Mouse (Mus musculus) forebrain, embryonic 16.5 days (tissue): ENCODE results near the gene Spag7. TPM values are rescaled to one million over a fixed set of nuclear protein-coding genes. Genes with fewer than 3 reads are reported as not detected.

Experiments used
- ATAC-seq: fragments of 200-750 bp; cut with Nextera tagmentation; 2 replicates; pipeline ENCODE4 v1.8.0; 2017; ENCODE audit warnings: mild to moderate bottlenecking, moderate library complexity
- H3K27ac ChIP-seq: fragments of 300-500 bp; sonication (generic); 2 replicates; pipeline ENCODE4 v1.5.1; 2014; ENCODE audit warnings: low read length, control low read depth
- H3K27me3 ChIP-seq: fragments of 300-500 bp; sonication (generic); replicated peaks from 2 replicates; pipeline ENCODE4 v1.6.1; 2014; ENCODE audit warnings: low read length; ENCODE audit not compliant: control insufficient read depth, insufficient read depth
- H3K36me3 ChIP-seq: fragments of 300-500 bp; sonication (generic); 2 replicates; pipeline ENCODE4 v1.6.1; 2014; ENCODE audit not compliant: control insufficient read depth, insufficient read depth
- H3K4me1 ChIP-seq: fragments of 300-500 bp; sonication (generic); replicated peaks from 2 replicates; pipeline ENCODE4 v1.6.1; 2014; ENCODE audit warnings: low read length; ENCODE audit not compliant: control insufficient read depth, insufficient read depth
- H3K4me2 ChIP-seq: fragments of 300-500 bp; sonication (generic); 2 replicates; pipeline ENCODE4 v1.6.1; 2014; ENCODE audit warnings: mild to moderate bottlenecking, low read length, control low read depth
- H3K4me3 ChIP-seq: fragments of 300-500 bp; sonication (generic); replicated peaks from 2 replicates; pipeline ENCODE4 v1.5.1; 2014; ENCODE audit warnings: mild to moderate bottlenecking, low read length, control low read depth
- H3K9ac ChIP-seq: fragments of 300-500 bp; sonication (generic); replicated peaks from 2 replicates; pipeline ENCODE4 v1.6.1; 2014; ENCODE audit warnings: low read depth, low read length, control low read depth
- H3K9me3 ChIP-seq: fragments of 300-500 bp; sonication (generic); 2 replicates; pipeline ENCODE4 v1.6.1; 2016; ENCODE audit warnings: low read length; ENCODE audit not compliant: control insufficient read depth
- WGBS: fragments of 180-500 bp; shearing (Covaris S2); extraction: QIAGEN DNeasy Blood & Tissue Kit; methylation state at CpG from one replicate; pipeline ENCODE4 v1.1.7; 2014; 5-methylcytosine and 5-hydroxymethylcytosine counted together
- microRNA-seq: library from miRNA; unstranded; fragments of <30 nt; microRNA quantifications from one replicate; pipeline ENCODE4, GENCODE M21; 2017
- polyA plus RNA-seq: library from polyadenylated mRNA; unstranded; fragments of >200 nt; fragmentation: Nextera tagmentation; extraction: Ambion mirVana; gene quantifications from 2 replicates; pipeline ENCODE4 v1.2.1, GENCODE M21; 2015

Spag7 gene
- polyA plus RNA-seq, 1 experiment from 2014 or later: 146 TPM

- H3K27ac ChIP-seq: no peak overlapping the region
- H3K27me3 ChIP-seq: no peaks in the 10 kb centered on the region
- WGBS: 44% methylated on average over 7 of the region's 7 CpGs
- no peaks in the 10 kb centered on the region for H3K36me3 ChIP-seq
- no peak overlapping the region for H3K4me3 ChIP-seq
- no peaks in the 10 kb centered on the region for H3K4me1 ChIP-seq
- H3K9me3 ChIP-seq: no peaks in the 10 kb centered on the region
- no peak overlapping the region for H3K9ac ChIP-seq
- H3K4me2 ChIP-seq: no peak overlapping the region
- ATAC-seq: no peak
These were observed 47.0 kb downstream of the Spag7 start for GRCm38 (mm10) chr11:70621972-70622814.

GRCm38 (mm10) chr11:70619101-70619500 lies 50.1 kb downstream of the Spag7 start, which contains the start of gene Chrne:
Gene Chrne (minus strand): TSS chr11:70619216.
- Histone ChIP-seq H3K9ac (no peak within 1 kb of the TSS), H3K4me2 (no peak within 1 kb of the TSS), H3K36me3 (no peaks in the 10 kb centered on the region), H3K4me1 (peaks cover 6% of the 10 kb centered on the region), H3K4me3 (no peak within 1 kb of the TSS), H3K9me3 (no peaks in the 10 kb centered on the region), H3K27me3 (no peaks in the 10 kb centered on the region), H3K27ac (no peak within 1 kb of the TSS)
- no peak for ATAC-seq
- 36% methylated on average over 1 of the region's 1 CpGs for WGBS

GRCm38 (mm10) chr11:70615516-70616093 lies 53.6 kb downstream of the Spag7 start, which contains the start of gene 4930544D05Rik:
Gene 4930544D05Rik (plus strand): TSS chr11:70615848.
- peak within 1 kb of the TSS; percentile 22 for H3K4me3 ChIP-seq
- H3K9me3 ChIP-seq: no peaks in the 10 kb centered on the region
- H3K4me2 ChIP-seq: peak within 1 kb of the TSS; percentile 50
- 14% methylated on average over 21 of the region's 21 CpGs for WGBS
- no peak within 1 kb of the TSS for H3K27ac ChIP-seq
- peaks cover 12% of the 10 kb centered on the region for H3K36me3 ChIP-seq
- peaks cover 6% of the 10 kb centered on the region for H3K4me1 ChIP-seq
- H3K27me3 ChIP-seq: no peaks in the 10 kb centered on the region
- no peak for ATAC-seq
- peak within 1 kb of the TSS; percentile 41; the same call in 1 of the 2 replicates for H3K9ac ChIP-seq

- Histone ChIP-seq H3K27ac (no peak overlapping the region), H3K4me3 (peak overlapping the region; percentile 22), H3K9ac (peak overlapping the region; percentile 41; the same call in 1 of the 2 replicates), H3K4me1 (peaks cover 6% of the 10 kb centered on the region), H3K36me3 (peaks cover 15% of the 10 kb centered on the region), H3K4me2 (peak overlapping the region; percentile 50), H3K9me3 (no peaks in the 10 kb centered on the region), H3K27me3 (no peaks in the 10 kb centered on the region)
- peak; percentile 50; the same call in 1 of the 2 replicates for ATAC-seq
- 2% methylated on average over 17 of the region's 17 CpGs for WGBS
These were observed 54.1 kb downstream of the Spag7 start for GRCm38 (mm10) chr11:70615074-70615473.

Small RNAs within 50 kb of the gene (microRNA-seq; reads per million reads assigned to microRNA genes)
- gene Mir6925: not detected

Other genes with a start within 250 kb of the Spag7 start
- 36.0 and 51.2 TPM in 2 replicates for gene Arrb2, start 236.8 kb downstream of the Spag7 start, polyA plus RNA-seq
- 39.8 and 46.0 TPM in 2 replicates for gene Med11, start 217.5 kb downstream of the Spag7 start, polyA plus RNA-seq
- 0.46 and 0.90 TPM in 2 replicates for gene Zmynd15, start 210.0 kb downstream of the Spag7 start, polyA plus RNA-seq
- 1.7 and 2.0 TPM in 2 replicates for gene Cxcl16, start 209.4 kb downstream of the Spag7 start, polyA plus RNA-seq
- gene Tm4sf5, start 164.2 kb downstream of the Spag7 start, polyA plus RNA-seq: 0.66 and 3.4 TPM in 2 replicates
- not detected in 2 replicates for gene Vmo1, start 154.8 kb downstream of the Spag7 start, polyA plus RNA-seq
- 0.18 TPM in 1 of 2 replicates, not detected in the other for gene Gltpd2, start 150.2 kb downstream of the Spag7 start, polyA plus RNA-seq
- 713 and 749 TPM in 2 replicates for gene Psmb6, start 144.0 kb downstream of the Spag7 start, polyA plus RNA-seq
- not detected in 2 replicates for gene Gm40193, start 136.5 kb downstream of the Spag7 start, polyA plus RNA-seq
- gene Pld2, start 129.4 kb downstream of the Spag7 start, polyA plus RNA-seq: 8.8 and 9.0 TPM in 2 replicates
- 13.8 and 17.5 TPM in 2 replicates for gene Mink1, start 106.5 kb downstream of the Spag7 start, polyA plus RNA-seq
- not detected in 2 replicates for gene 4930544D05Rik, start 53.6 kb downstream of the Spag7 start, polyA plus RNA-seq
- 0.39 TPM in 1 of 2 replicates, not detected in the other for gene Chrne, start 50.2 kb downstream of the Spag7 start, polyA plus RNA-seq
- 0.15 and 0.17 TPM in 2 replicates for gene Gp1ba, start 30.3 kb downstream of the Spag7 start, polyA plus RNA-seq
- gene Rnf167, start 22.2 kb downstream of the Spag7 start, polyA plus RNA-seq: 133 and 135 TPM in 2 replicates
- gene Slc25a11, start 21.9 kb downstream of the Spag7 start, polyA plus RNA-seq: 159 and 174 TPM in 2 replicates
- gene Pfn1, start 14.8 kb downstream of the Spag7 start, polyA plus RNA-seq: 642 and 656 TPM in 2 replicates
- gene Eno3, start 12.2 kb downstream of the Spag7 start, polyA plus RNA-seq: 6.5 and 8.2 TPM in 2 replicates
- gene Camta2, start 18.7 kb upstream of the Spag7 start, polyA plus RNA-seq: 17.2 and 21.3 TPM in 2 replicates
- 0.61 and 1.3 TPM in 2 replicates for gene Inca1, start 30.7 kb upstream of the Spag7 start, polyA plus RNA-seq
- 1.4 and 1.5 TPM in 2 replicates for gene Kif1c, start 31.1 kb upstream of the Spag7 start, polyA plus RNA-seq
- gene Zfp3, start 94.8 kb upstream of the Spag7 start, polyA plus RNA-seq: 18.2 and 18.9 TPM in 2 replicates
- not detected in 2 replicates for gene Scimp, start 143.2 kb upstream of the Spag7 start, polyA plus RNA-seq
- 77.9 and 82.8 TPM in 2 replicates for gene Rabep1, start 175.4 kb upstream of the Spag7 start, polyA plus RNA-seq